Mouse (Mus musculus): Measurements from ENCODE around the gene Haus8. TPM values are rescaled to one million over a fixed set of nuclear protein-coding genes. Genes with fewer than 3 reads are reported as not detected.

Haus8 gene
- polyA plus RNA-seq, 1 experiment from 2014 or later: 60.1 TPM

- no peak overlapping the region for H3K27ac ChIP-seq (ENCODE audit: low read depth)
- H3K4me2 ChIP-seq: no peak overlapping the region
- H3K36me3 ChIP-seq (ENCODE audit: insufficient read depth): no peaks in the 10 kb centered on the region
- ATAC-seq (ENCODE audit: insufficient read depth) (no peak), DNase-seq (no peak)
- no peaks in the 10 kb centered on the region for H3K27me3 ChIP-seq (ENCODE audit: insufficient read depth, low read length)
- no peak overlapping the region for H3K9ac ChIP-seq
- no peaks in the 10 kb centered on the region for H3K9me3 ChIP-seq (ENCODE audit: low read depth, low read length)
- H3K4me1 ChIP-seq (ENCODE audit: insufficient read depth): 0 out of 2 replicates have a peak, but pooled peaks cover 7% of the 10 kb centered on the region
- H3K4me3 ChIP-seq (ENCODE audit: low read depth, low read length): no peak overlapping the region
- WGBS: 72% methylated on average over 6 of the region's 6 CpGs
- no peak for TF ChIP-seq CTCF (IDR thresholded peaks at IDR 0.05; ENCODE audit: low read depth)
Observed at GRCm38 (mm10) chr8:71310446-71310845, 37.7 kb upstream of the Haus8 start.

DNA sequence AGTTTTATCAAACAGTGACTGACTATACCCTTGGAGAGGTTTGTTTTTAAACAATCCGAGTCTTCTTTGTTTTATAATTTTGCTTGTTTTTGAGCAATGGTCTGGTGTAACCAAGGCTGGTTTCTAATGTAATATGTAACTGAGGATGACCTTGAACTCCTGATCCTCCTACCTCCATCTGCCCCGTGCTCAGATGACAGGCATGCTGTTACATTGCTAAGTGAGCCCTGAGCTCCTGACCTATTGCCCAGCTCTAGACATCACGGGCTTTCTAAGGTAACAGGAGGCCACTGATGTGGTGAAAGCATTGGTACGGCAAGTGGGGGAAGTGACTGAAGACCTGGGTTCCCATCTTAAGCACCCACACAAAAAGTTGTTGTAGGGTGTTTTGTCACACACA is 35.2 kb upstream of the Haus8 start:
- H3K36me3 ChIP-seq (ENCODE audit: insufficient read depth): 0 out of 2 replicates have a peak, but pooled peaks cover 6% of the 10 kb centered on the region
- no peak overlapping the region for H3K4me3 ChIP-seq (ENCODE audit: low read depth, low read length)
- H3K27ac ChIP-seq (ENCODE audit: low read depth): no peak overlapping the region
- no peak overlapping the region for H3K9ac ChIP-seq
- H3K9me3 ChIP-seq (ENCODE audit: low read depth, low read length): no peaks in the 10 kb centered on the region
- no peak for TF ChIP-seq CTCF (IDR thresholded peaks at IDR 0.05; ENCODE audit: low read depth)
- 80% methylated on average over 4 of the region's 4 CpGs for WGBS
- no peaks in the 10 kb centered on the region for H3K27me3 ChIP-seq (ENCODE audit: insufficient read depth, low read length)
- H3K4me1 ChIP-seq (ENCODE audit: insufficient read depth): 0 out of 2 replicates have a peak, but pooled peaks cover 7% of the 10 kb centered on the region
- no peak overlapping the region for H3K4me2 ChIP-seq
- DNase-seq (no peak), ATAC-seq (ENCODE audit: insufficient read depth) (no peak)

- 0 out of 2 replicates have a peak, but pooled peaks cover 4% of the 10 kb centered on the region for H3K4me1 ChIP-seq (ENCODE audit: insufficient read depth)
- DNase-seq (no peak), ATAC-seq (ENCODE audit: insufficient read depth) (no peak)
- no peak overlapping the region for H3K4me2 ChIP-seq
- no peak overlapping the region for H3K4me3 ChIP-seq (ENCODE audit: low read depth, low read length)
- H3K27me3 ChIP-seq (ENCODE audit: insufficient read depth, low read length): no peaks in the 10 kb centered on the region
- WGBS: 93% methylated on average over 1 of the region's 1 CpGs
- TF ChIP-seq CTCF (IDR thresholded peaks at IDR 0.05; ENCODE audit: low read depth): no peak
- no peak overlapping the region for H3K9ac ChIP-seq
- no peaks in the 10 kb centered on the region for H3K9me3 ChIP-seq (ENCODE audit: low read depth, low read length)
- H3K27ac ChIP-seq (ENCODE audit: low read depth): no peak overlapping the region
- H3K36me3 ChIP-seq (ENCODE audit: insufficient read depth): 0 out of 2 replicates have a peak, but pooled peaks cover 6% of the 10 kb centered on the region
Observed at GRCm38 (mm10) chr8:71307371-71307770, 34.6 kb upstream of the Haus8 start.

DNA sequence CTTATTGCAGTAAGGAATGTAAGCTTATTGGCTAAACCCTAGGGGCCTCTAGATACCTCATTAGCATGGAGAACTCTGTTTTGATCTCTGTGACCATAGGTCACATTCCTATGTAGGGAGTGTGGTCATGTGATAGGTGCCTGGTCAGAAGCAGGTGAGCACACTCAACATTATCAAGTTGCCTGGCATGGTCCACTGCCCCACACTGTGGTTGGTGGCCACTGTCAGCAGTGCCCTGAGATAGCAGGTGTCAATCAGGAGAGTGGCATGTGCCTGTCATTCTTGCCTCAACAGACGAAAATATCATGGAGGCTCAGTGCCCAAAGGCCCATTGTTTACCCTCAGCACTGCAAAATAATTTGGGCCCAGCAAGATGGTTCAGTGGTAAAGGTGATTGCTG is 33.3 kb upstream of the Haus8 start:
- no peaks in the 10 kb centered on the region for H3K4me1 ChIP-seq (ENCODE audit: insufficient read depth)
- no peaks in the 10 kb centered on the region for H3K27me3 ChIP-seq (ENCODE audit: insufficient read depth, low read length)
- H3K9me3 ChIP-seq (ENCODE audit: low read depth, low read length): no peaks in the 10 kb centered on the region
- H3K9ac ChIP-seq: no peak overlapping the region
- no peak overlapping the region for H3K27ac ChIP-seq (ENCODE audit: low read depth)
- 0 out of 2 replicates have a peak, but pooled peaks cover 6% of the 10 kb centered on the region for H3K36me3 ChIP-seq (ENCODE audit: insufficient read depth)
- DNase-seq (no peak), ATAC-seq (ENCODE audit: insufficient read depth) (no peak)
- no peak overlapping the region for H3K4me3 ChIP-seq (ENCODE audit: low read depth, low read length)
- 68% methylated on average over 1 of the region's 1 CpGs for WGBS
- H3K4me2 ChIP-seq: no peak overlapping the region
- TF ChIP-seq CTCF (IDR thresholded peaks at IDR 0.05; ENCODE audit: low read depth): no peak

DNA sequence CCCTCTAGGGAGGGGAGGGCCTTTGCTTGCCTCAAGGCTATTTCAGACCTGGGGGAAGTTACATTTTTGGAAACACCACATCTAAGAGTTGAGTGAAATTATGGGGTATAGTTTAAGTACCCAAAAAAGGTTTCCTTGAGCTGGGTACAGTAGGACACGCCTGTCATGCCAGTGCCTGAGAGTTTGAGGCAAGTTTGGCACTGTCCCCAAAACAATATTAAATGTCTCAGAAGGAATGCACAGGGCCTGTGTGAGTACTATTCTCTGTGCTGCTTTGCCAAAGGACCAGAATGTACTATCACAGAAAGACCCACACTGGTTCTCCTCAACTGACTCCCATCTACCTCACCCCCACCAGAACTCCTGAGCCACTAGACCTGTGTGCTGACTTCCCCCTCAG is 30.9 kb upstream of the Haus8 start:
- H3K27ac ChIP-seq (ENCODE audit: low read depth): no peak overlapping the region
- WGBS: 84% methylated on average over 1 of the region's 1 CpGs
- DNase-seq: no peak
- H3K4me3 ChIP-seq (ENCODE audit: low read depth, low read length): no peak overlapping the region
- no peak for TF ChIP-seq CTCF (IDR thresholded peaks at IDR 0.05; ENCODE audit: low read depth)
- no peak overlapping the region for H3K4me2 ChIP-seq
- H3K36me3 ChIP-seq (ENCODE audit: insufficient read depth): 0 out of 2 replicates have a peak, but pooled peaks cover 6% of the 10 kb centered on the region
- H3K4me1 ChIP-seq (ENCODE audit: insufficient read depth): no peaks in the 10 kb centered on the region
- H3K9ac ChIP-seq: no peak overlapping the region
- no peaks in the 10 kb centered on the region for H3K9me3 ChIP-seq (ENCODE audit: low read depth, low read length)
- H3K27me3 ChIP-seq (ENCODE audit: insufficient read depth, low read length): no peaks in the 10 kb centered on the region
- no peak for ATAC-seq (ENCODE audit: insufficient read depth)

GRCm38 (mm10) chr8:71302788-71303187 is 30.1 kb upstream of the Haus8 start:
- Histone ChIP-seq H3K4me1 (ENCODE audit: insufficient read depth) (no peaks in the 10 kb centered on the region), H3K36me3 (ENCODE audit: insufficient read depth) (0 out of 2 replicates have a peak, but pooled peaks cover 6% of the 10 kb centered on the region), H3K9ac (no peak overlapping the region), H3K4me3 (ENCODE audit: low read depth, low read length) (no peak overlapping the region), H3K4me2 (no peak overlapping the region), H3K27me3 (ENCODE audit: insufficient read depth, low read length) (no peaks in the 10 kb centered on the region), H3K9me3 (ENCODE audit: low read depth, low read length) (no peaks in the 10 kb centered on the region), H3K27ac (ENCODE audit: low read depth) (no peak overlapping the region)
- DNase-seq: no peak
- TF ChIP-seq CTCF (IDR thresholded peaks at IDR 0.05; ENCODE audit: low read depth): no peak
- 95% methylated on average over 1 of the region's 1 CpGs for WGBS
- ATAC-seq (ENCODE audit: insufficient read depth): no peak

DNA sequence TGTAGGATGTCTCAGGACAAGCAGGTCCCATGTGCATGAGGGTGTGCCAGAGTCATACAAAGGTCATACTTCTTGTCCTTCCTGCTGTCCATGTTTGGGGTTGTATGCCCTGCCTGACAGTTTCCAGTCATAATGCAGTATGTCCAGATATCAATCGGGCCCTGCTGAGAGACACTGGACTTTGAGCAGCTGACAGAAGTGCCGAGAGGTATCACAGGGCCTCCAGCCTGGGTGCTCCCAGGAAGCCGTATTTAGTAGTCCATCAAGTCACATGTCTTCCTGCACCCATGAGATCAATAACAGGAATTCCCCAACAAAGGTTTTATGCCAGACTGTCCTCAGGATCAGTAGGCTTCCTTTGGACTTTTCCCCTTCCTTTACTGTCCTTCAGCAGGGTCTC is 27.0 kb upstream of the Haus8 start:
- Histone ChIP-seq H3K4me1 (ENCODE audit: insufficient read depth) (no peaks in the 10 kb centered on the region), H3K4me2 (no peak overlapping the region), H3K27me3 (ENCODE audit: insufficient read depth, low read length) (no peaks in the 10 kb centered on the region), H3K4me3 (ENCODE audit: low read depth, low read length) (no peak overlapping the region), H3K27ac (ENCODE audit: low read depth) (no peak overlapping the region), H3K9ac (no peak overlapping the region), H3K36me3 (ENCODE audit: insufficient read depth) (0 out of 2 replicates have a peak, but pooled peaks cover 8% of the 10 kb centered on the region), H3K9me3 (ENCODE audit: low read depth, low read length) (no peaks in the 10 kb centered on the region)
- no peak for TF ChIP-seq CTCF (IDR thresholded peaks at IDR 0.05; ENCODE audit: low read depth)
- ATAC-seq (ENCODE audit: insufficient read depth) (no peak), DNase-seq (no peak)
- WGBS: 86% methylated on average over 3 of the region's 3 CpGs

- Histone ChIP-seq H3K4me2 (no peak overlapping the region), H3K27ac (ENCODE audit: low read depth) (no peak overlapping the region), H3K4me1 (ENCODE audit: insufficient read depth) (no peaks in the 10 kb centered on the region), H3K9me3 (ENCODE audit: low read depth, low read length) (no peaks in the 10 kb centered on the region), H3K9ac (no peak overlapping the region), H3K27me3 (ENCODE audit: insufficient read depth, low read length) (no peaks in the 10 kb centered on the region), H3K36me3 (ENCODE audit: insufficient read depth) (peaks cover 13% of the 10 kb centered on the region; the same call in 1 of the 2 replicates), H3K4me3 (ENCODE audit: low read depth, low read length) (no peak overlapping the region)
- WGBS: 81% methylated on average over 1 of the region's 1 CpGs
- no peak for TF ChIP-seq CTCF (IDR thresholded peaks at IDR 0.05; ENCODE audit: low read depth)
- ATAC-seq (ENCODE audit: insufficient read depth) (no peak), DNase-seq (no peak)
Observed at GRCm38 (mm10) chr8:71297439-71297838, 24.7 kb upstream of the Haus8 start.
